In the genomic region with DNA sequence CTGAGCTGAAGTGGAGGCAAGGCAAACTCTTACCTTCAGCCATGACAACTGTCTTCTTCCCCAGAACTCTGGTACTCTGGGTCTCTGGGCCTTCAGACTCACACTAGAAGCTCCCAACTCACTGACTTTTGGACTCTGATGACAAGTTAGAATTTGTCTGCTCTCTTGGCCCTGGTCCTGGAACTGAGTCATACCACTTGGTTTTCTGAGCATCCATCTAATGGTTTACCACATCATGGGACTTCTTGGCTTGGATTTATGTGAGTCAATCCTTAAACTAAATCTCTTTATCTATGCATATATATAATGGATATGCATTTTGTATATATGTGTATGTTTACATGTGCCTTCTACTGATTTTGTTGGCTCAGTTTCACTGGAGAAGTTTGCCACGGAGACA, we compare ENCODE assay signal across 18 mouse cellular contexts.
A peak's percentile ranks its signal among the peaks of the same experiment; 100 is the strongest.
DNase-seq lines count a peak whose midpoint lies in the region; TF ChIP-seq lines count a peak whose summit lies in the region.
"Had no signal": no experiment of that assay in that cellular context is flagged by ENCODE, and none has a peak within 500 bp of the region (broad histone marks: within the 10 kb centered on the region; RNA-seq: fewer than 3 reads in every experiment).

No protein-coding gene starts in this region.

- TF ChIP-seq CTCF in embryonic fibroblast, embryonic 13.5 days (IDR thresholded peaks at IDR 0.05; ENCODE audit: borderline replicate concordance, insufficient read depth, low read length): no peak

- DNase-seq in adrenal gland, adult 2 months: peak; percentile 63
- no peak for DNase-seq in adrenal gland, postnatal 4 days (ENCODE audit: low spot score in 2 of 2)
- DNase-seq in kidney, postnatal 25 days: peak; percentile 16 to 37
- no peak for DNase-seq in kidney, postnatal 4 days
- peak; percentile 45 for DNase-seq in NIH3T3 (ENCODE audit: low read depth)
- no peak for DNase-seq in urinary bladder, adult 2 months (ENCODE audit: low spot score)
- DNase-seq in neural tube, embryonic 10.5 days (ENCODE audit: extremely low spot score, low spot score): no peak
- DNase-seq: B cell, adult 2 months; cerebellum, adult 9-11 months; embryo, embryonic 11 days; heart, postnatal 36 days; layer of hippocampus, adult 9-11 months; thymus, postnatal 36 days had no signal

- H3K27ac ChIP-seq in embryonic fibroblast, embryonic 13.5 days (ENCODE audit: insufficient read depth, low read length): peak overlapping the region; percentile 86
- H3K27ac ChIP-seq: forebrain, embryonic 13.5 days; limb, embryonic 13.5 days; liver, embryonic 14.5 days; midbrain, embryonic 10.5 days had no signal

- no peak overlapping the region for H3K4me3 ChIP-seq in embryonic fibroblast, embryonic 13.5 days (ENCODE audit: insufficient read depth, low read length)
- H3K4me3 ChIP-seq: forebrain, embryonic 13.5 days; limb, embryonic 13.5 days; midbrain, embryonic 10.5 days had no signal

- H3K4me1 ChIP-seq in embryonic fibroblast, embryonic 13.5 days (ENCODE audit: control insufficient read depth, insufficient read depth, low read length): peaks cover 13% of the 10 kb centered on the region
- H3K4me1 ChIP-seq: limb, embryonic 13.5 days had no signal

- no peak for TF ChIP-seq POLR2A in embryonic fibroblast, embryonic 13.5 days (IDR thresholded peaks at IDR 0.05; ENCODE audit: low read depth, low read length)

Comparison
In these comparisons a context has a peak if more than half of its experiments do, and no peak if none do; other contexts are left out.
1. DNase-seq: peak in adrenal gland, adult 2 months (single experiment), kidney, postnatal 25 days (2 of 2) and NIH3T3 (single experiment); none in adrenal gland, postnatal 4 days (0 of 2), kidney, postnatal 4 days (0 of 2), urinary bladder, adult 2 months (single experiment) and neural tube, embryonic 10.5 days (single experiment).